Mouse (Mus musculus): ENCODE results near the gene Zfp536. TPM values are rescaled to one million over a fixed set of nuclear protein-coding genes. Genes with fewer than 3 reads are reported as not detected.

The Zfp536 gene
- polyA plus RNA-seq, 1 experiment from 2014 or later: not detected

GRCm38 (mm10) chr7:37548805-37549204 is 224.6 kb downstream of the Zfp536 start:
- no peak overlapping the region for H3K27ac ChIP-seq
- no peaks in the 10 kb centered on the region for H3K36me3 ChIP-seq (ENCODE audit: inconsistent target)
- no peaks in the 10 kb centered on the region for H3K79me2 ChIP-seq (ENCODE audit: inconsistent target)
- 78% methylated on average over 15 of the region's 15 CpGs for WGBS (ENCODE audit: missing documents)
- H3K4me3 ChIP-seq (ENCODE audit: inconsistent target): no peak overlapping the region

GRCm38 (mm10) chr7:37544011-37544410 is 229.4 kb downstream of the Zfp536 start:
- WGBS (ENCODE audit: missing documents): 56% methylated on average over 6 of the region's 6 CpGs
- no peaks in the 10 kb centered on the region for H3K36me3 ChIP-seq (ENCODE audit: inconsistent target)
- no peak overlapping the region for H3K27ac ChIP-seq

GRCm38 (mm10) chr7:37542951-37543350 is 230.5 kb downstream of the Zfp536 start:
- 93% methylated on average over 7 of the region's 7 CpGs for WGBS (ENCODE audit: missing documents)
- H3K4me3 ChIP-seq (ENCODE audit: inconsistent target): no peak overlapping the region
- no peaks in the 10 kb centered on the region for H3K79me2 ChIP-seq (ENCODE audit: inconsistent target)
- H3K27ac ChIP-seq: no peak overlapping the region
- no peaks in the 10 kb centered on the region for H3K36me3 ChIP-seq (ENCODE audit: inconsistent target)

More at GRCm38 (mm10) chr7:37544011-37544410, 229.4 kb downstream of the Zfp536 start:
- Histone ChIP-seq H3K4me3 (ENCODE audit: inconsistent target) (no peak overlapping the region), H3K79me2 (ENCODE audit: inconsistent target) (no peaks in the 10 kb centered on the region)

GRCm38 (mm10) chr7:37531166-37531565 is 242.3 kb downstream of the Zfp536 start:
- Histone ChIP-seq H3K36me3 (ENCODE audit: inconsistent target) (no peaks in the 10 kb centered on the region), H3K79me2 (ENCODE audit: inconsistent target) (no peaks in the 10 kb centered on the region), H3K27ac (no peak overlapping the region), H3K4me3 (ENCODE audit: inconsistent target) (no peak overlapping the region)
- WGBS (ENCODE audit: missing documents): 77% methylated on average over 2 of the region's 2 CpGs

GRCm38 (mm10) chr7:37528311-37528710 is 245.1 kb downstream of the Zfp536 start:
- WGBS (ENCODE audit: missing documents): 89% methylated on average over 9 of the region's 9 CpGs
- Histone ChIP-seq H3K79me2 (ENCODE audit: inconsistent target) (no peaks in the 10 kb centered on the region), H3K36me3 (ENCODE audit: inconsistent target) (no peaks in the 10 kb centered on the region), H3K27ac (no peak overlapping the region), H3K4me3 (ENCODE audit: inconsistent target) (no peak overlapping the region)

GRCm38 (mm10) chr7:37527890-37528289 is 245.6 kb downstream of the Zfp536 start:
- WGBS (ENCODE audit: missing documents): 64% methylated on average over 2 of the region's 2 CpGs
- no peaks in the 10 kb centered on the region for H3K79me2 ChIP-seq (ENCODE audit: inconsistent target)
- no peak overlapping the region for H3K4me3 ChIP-seq (ENCODE audit: inconsistent target)
- H3K27ac ChIP-seq: no peak overlapping the region
- no peaks in the 10 kb centered on the region for H3K36me3 ChIP-seq (ENCODE audit: inconsistent target)

GRCm38 (mm10) chr7:37521407-37521806 is 252.0 kb downstream of the Zfp536 start:
- 44% methylated on average over 2 of the region's 2 CpGs for WGBS (ENCODE audit: missing documents)
- no peak overlapping the region for H3K4me3 ChIP-seq (ENCODE audit: inconsistent target)
- no peak overlapping the region for H3K27ac ChIP-seq
- H3K36me3 ChIP-seq (ENCODE audit: inconsistent target): no peaks in the 10 kb centered on the region
- no peaks in the 10 kb centered on the region for H3K79me2 ChIP-seq (ENCODE audit: inconsistent target)

- WGBS (ENCODE audit: missing documents): 94% methylated on average over 8 of the region's 8 CpGs
- Histone ChIP-seq H3K27ac (no peak overlapping the region), H3K79me2 (ENCODE audit: inconsistent target) (no peaks in the 10 kb centered on the region), H3K36me3 (ENCODE audit: inconsistent target) (no peaks in the 10 kb centered on the region), H3K4me3 (ENCODE audit: inconsistent target) (no peak overlapping the region)
These were observed 262.3 kb downstream of the Zfp536 start for GRCm38 (mm10) chr7:37510933-37511675.

- Histone ChIP-seq H3K27ac (no peak overlapping the region), H3K36me3 (ENCODE audit: inconsistent target) (no peaks in the 10 kb centered on the region), H3K79me2 (ENCODE audit: inconsistent target) (no peaks in the 10 kb centered on the region), H3K4me3 (ENCODE audit: inconsistent target) (no peak overlapping the region)
- 81% methylated on average over 9 of the region's 9 CpGs for WGBS (ENCODE audit: missing documents)
These were observed 263.7 kb downstream of the Zfp536 start for GRCm38 (mm10) chr7:37509700-37510099.

- H3K4me3 ChIP-seq (ENCODE audit: inconsistent target): no peak overlapping the region
These were observed 267.9 kb downstream of the Zfp536 start for GRCm38 (mm10) chr7:37505548-37505947.

GRCm38 (mm10) chr7:37505096-37505495 is 268.3 kb downstream of the Zfp536 start:
- WGBS (ENCODE audit: missing documents): 90% methylated on average over 9 of the region's 11 CpGs
- no peak overlapping the region for H3K4me3 ChIP-seq (ENCODE audit: inconsistent target)
- H3K36me3 ChIP-seq (ENCODE audit: inconsistent target): no peaks in the 10 kb centered on the region
- H3K79me2 ChIP-seq (ENCODE audit: inconsistent target): no peaks in the 10 kb centered on the region
- H3K27ac ChIP-seq: no peak overlapping the region

More at GRCm38 (mm10) chr7:37505548-37505947, 267.9 kb downstream of the Zfp536 start:
- Histone ChIP-seq H3K36me3 (ENCODE audit: inconsistent target) (no peaks in the 10 kb centered on the region), H3K79me2 (ENCODE audit: inconsistent target) (no peaks in the 10 kb centered on the region), H3K27ac (no peak overlapping the region)
- 87% methylated on average over 7 of the region's 7 CpGs for WGBS (ENCODE audit: missing documents)

- Histone ChIP-seq H3K79me2 (ENCODE audit: inconsistent target) (no peaks in the 10 kb centered on the region), H3K4me3 (ENCODE audit: inconsistent target) (no peak overlapping the region), H3K27ac (no peak overlapping the region), H3K36me3 (ENCODE audit: inconsistent target) (no peaks in the 10 kb centered on the region)
- 76% methylated on average over 5 of the region's 5 CpGs for whole genome bisulfite sequencing (ENCODE audit: missing documents)
These were observed 274.6 kb downstream of the Zfp536 start for GRCm38 (mm10) chr7:37498881-37499280.

- Histone ChIP-seq H3K36me3 (ENCODE audit: inconsistent target) (no peaks in the 10 kb centered on the region), H3K79me2 (ENCODE audit: inconsistent target) (no peaks in the 10 kb centered on the region), H3K27ac (no peak overlapping the region), H3K4me3 (ENCODE audit: inconsistent target) (no peak overlapping the region)
- 93% methylated on average over 7 of the region's 9 CpGs for WGBS (ENCODE audit: missing documents)
These were observed 276.9 kb downstream of the Zfp536 start for GRCm38 (mm10) chr7:37496491-37496890.

GRCm38 (mm10) chr7:37490312-37490711 is 283.1 kb downstream of the Zfp536 start:
- no peak overlapping the region for H3K4me3 ChIP-seq (ENCODE audit: inconsistent target)
- 2% methylated on average over 5 of the region's 5 CpGs for WGBS (ENCODE audit: missing documents)

GRCm38 (mm10) chr7:37484946-37485345 is 288.5 kb downstream of the Zfp536 start:
- Histone ChIP-seq H3K79me2 (ENCODE audit: inconsistent target) (no peaks in the 10 kb centered on the region), H3K36me3 (ENCODE audit: inconsistent target) (no peaks in the 10 kb centered on the region), H3K4me3 (ENCODE audit: inconsistent target) (no peak overlapping the region), H3K27ac (no peak overlapping the region)
- WGBS (ENCODE audit: missing documents): 97% methylated on average over 3 of the region's 3 CpGs

More at GRCm38 (mm10) chr7:37490312-37490711, 283.1 kb downstream of the Zfp536 start:
- Histone ChIP-seq H3K36me3 (ENCODE audit: inconsistent target) (no peaks in the 10 kb centered on the region), H3K27ac (no peak overlapping the region), H3K79me2 (ENCODE audit: inconsistent target) (no peaks in the 10 kb centered on the region)
